Mouse (Mus musculus) left cerebral cortex, adult 2 months (tissue): Measurements from ENCODE around the gene Xpnpep2. TPM values are rescaled to one million over a fixed set of nuclear protein-coding genes. Genes with fewer than 3 reads are reported as not detected.

ENCODE experiments used
- DNase-seq, 2 experiments: peaks; one replicate each; pipeline ENCODE4 v3.0.0; 2021 to 2022; ENCODE audit warnings: low spot score in 2 of 2, mixed read lengths in 1 of 2; ENCODE audit errors: extremely low spot score in 1 of 2
- H3K27ac ChIP-seq: fragments of 200-600 bp; 2 replicates; pipeline ENCODE4 v1.8.1; 2022
- H3K4me3 ChIP-seq: fragments of 200-600 bp; 2 replicates; pipeline ENCODE4 v1.8.1; 2022
- CTCF ChIP-seq: fragments of 200-600 bp; IDR thresholded peaks from 2 replicates; pipeline ENCODE4 v1.8.1; 2022; ENCODE audit warnings: antibody characterized with exemption, mild to moderate bottlenecking, moderate library complexity
- intact Hi-C: fragments of 180-260 bp; cut with DNase I; formaldehyde crosslinking; loops from one replicate; pipeline ENCODE4 v1.15.1; 2025
- total RNA-seq, 2 experiments: library from RNA; stranded (reverse); gene quantifications; 2 replicates each; pipeline ENCODE4 v1.2.3; 2021

Gene Xpnpep2
- total RNA-seq, 2 experiments from 2014 or later: 0.18 to 0.79 TPM

- Histone ChIP-seq H3K4me3 (no peak overlapping the region), H3K27ac (no peak overlapping the region)
- no peak for TF ChIP-seq CTCF
- intact Hi-C loops: loop anchor here (5.0 kb wide), 1 partner anchor 39 kb away; no protein-coding TSS in a partner anchor
- DNase-seq: no peak
Measured at GRCm38 (mm10) chrX:48096580-48096979, 11.9 kb upstream of the Xpnpep2 start.

- DNase-seq: no peak
- intact Hi-C loops: loop anchor here (5.0 kb wide), 1 partner anchor 41 kb away; no protein-coding TSS in a partner anchor
Measured at GRCm38 (mm10) chrX:48098470-48099129, 9.9 kb upstream of the Xpnpep2 start.

GRCm38 (mm10) chrX:48099871-48100270 is 8.7 kb upstream of the Xpnpep2 start:
- intact Hi-C loops: loop anchor here (5.0 kb wide), 2 partner anchors 43 to 78 kb away; no protein-coding TSS in a partner anchor
- Histone ChIP-seq H3K27ac (no peak overlapping the region), H3K4me3 (no peak overlapping the region)
- DNase-seq: no peak
- peak; percentile 49 for TF ChIP-seq CTCF

More at GRCm38 (mm10) chrX:48098470-48099129, 9.9 kb upstream of the Xpnpep2 start:
- Histone ChIP-seq H3K27ac (no peak overlapping the region), H3K4me3 (no peak overlapping the region)
- TF ChIP-seq CTCF: no peak

- H3K4me3 ChIP-seq: no peak overlapping the region
- intact Hi-C loops: loop anchor here (5.0 kb wide), 1 partner anchor 81 kb away; no protein-coding TSS in a partner anchor
- H3K27ac ChIP-seq: no peak overlapping the region
- DNase-seq: no peak
- TF ChIP-seq CTCF: no peak
Measured at GRCm38 (mm10) chrX:48103256-48103655, 5.3 kb upstream of the Xpnpep2 start.

GRCm38 (mm10) chrX:48104736-48105441 is 3.6 kb upstream of the Xpnpep2 start:
- peak; percentile 8 to 33 for DNase-seq
- intact Hi-C loops: loop anchor here (5.0 kb wide), 1 partner anchor 83 kb away; no protein-coding TSS in a partner anchor
- Histone ChIP-seq H3K4me3 (no peak overlapping the region), H3K27ac (peak overlapping the region; percentile 26; the same call in 1 of the 2 replicates)
- no peak for TF ChIP-seq CTCF

- TF ChIP-seq CTCF: no peak
- H3K27ac ChIP-seq: no peak overlapping the region
- H3K4me3 ChIP-seq: no peak overlapping the region
- intact Hi-C loops: no loop called here
- DNase-seq: no peak
Measured at GRCm38 (mm10) chrX:48106226-48106625, 2.3 kb upstream of the Xpnpep2 start.

- Histone ChIP-seq H3K4me3 (no peak overlapping the region), H3K27ac (no peak overlapping the region)
- intact Hi-C loops: no loop called here
- TF ChIP-seq CTCF: no peak
- DNase-seq: no peak
Measured at GRCm38 (mm10) chrX:48109316-48109655, 761 bp downstream of the Xpnpep2 start.

- H3K4me3 ChIP-seq: no peak overlapping the region
- DNase-seq: no peak
- TF ChIP-seq CTCF: no peak
- H3K27ac ChIP-seq: no peak overlapping the region
- intact Hi-C loops: no loop called here
Measured at GRCm38 (mm10) chrX:48119294-48119693, 10.8 kb downstream of the Xpnpep2 start.

GRCm38 (mm10) chrX:48124132-48125071 is 15.9 kb downstream of the Xpnpep2 start:
- intact Hi-C loops: loop anchor here (1.0 to 2.0 kb wide), 2 partner anchors 106 to 132 kb away; no protein-coding TSS in a partner anchor
- peak overlapping the region; percentile 1; the same call in 1 of the 2 replicates for H3K4me3 ChIP-seq

GRCm38 (mm10) chrX:48126903-48127476 is 18.5 kb downstream of the Xpnpep2 start:
- H3K27ac ChIP-seq: no peak overlapping the region
- DNase-seq: no peak
- no peak overlapping the region for H3K4me3 ChIP-seq
- intact Hi-C loops: no loop called here
- no peak for TF ChIP-seq CTCF

More at GRCm38 (mm10) chrX:48124132-48125071, 15.9 kb downstream of the Xpnpep2 start:
- peak; percentile 30 to 64 for DNase-seq
- H3K27ac ChIP-seq: no peak overlapping the region
- peak; percentile 75 for TF ChIP-seq CTCF
